Mouse (Mus musculus) erythroblast, embryonic 14.5 days (primary cell): Measurements from ENCODE around the gene Trmt112. TPM values are rescaled to one million over a fixed set of nuclear protein-coding genes. Genes with fewer than 3 reads are reported as not detected.
"Not testable (repeated sequence)": the region's sequence is repeated elsewhere in the genome, so short reads cannot be mapped to it uniquely, and the experiment has no call there.

Experiments
- H3K27me3 ChIP-seq: 2 replicates; pipeline ENCODE4 v1.6.1; 2012; ENCODE audit warnings: inconsistent platforms; ENCODE audit not compliant: control insufficient read depth
- H3K36me3 ChIP-seq: 2 replicates; pipeline ENCODE4 v1.6.1; 2012; ENCODE audit warnings: mild to moderate bottlenecking, inconsistent platforms; ENCODE audit not compliant: control insufficient read depth
- H3K4me1 ChIP-seq: 2 replicates; pipeline ENCODE4 v1.6.1; 2012; ENCODE audit warnings: inconsistent platforms; ENCODE audit not compliant: control insufficient read depth
- H3K4me3 ChIP-seq: replicated peaks from 2 replicates; pipeline ENCODE3; 2012; ENCODE audit warnings: moderate library complexity, mild to moderate bottlenecking, inconsistent platforms
- H3K9me3 ChIP-seq: 2 replicates; pipeline ENCODE4 v1.6.1; 2012; ENCODE audit warnings: low read length, inconsistent platforms, mixed read lengths; ENCODE audit not compliant: control insufficient read depth
- GATA1 ChIP-seq: IDR thresholded peaks from 2 replicates; pipeline ENCODE4 v1.6.1; 2012; ENCODE audit warnings: low read length, inconsistent platforms, mixed read lengths
- TAL1 ChIP-seq: IDR thresholded peaks from 3 replicates; pipeline ENCODE4 v1.6.1; 2012; ENCODE audit warnings: low read length, inconsistent platforms, mixed read lengths
- polyA plus RNA-seq: library from polyadenylated mRNA; stranded (reverse); fragments of >175 nt; gene quantifications from 2 replicates; pipeline ENCODE4 v1.2.3, GENCODE M21; 2012

The Trmt112 gene
- polyA plus RNA-seq, 1 experiment, result 8.3 TPM

DNA sequence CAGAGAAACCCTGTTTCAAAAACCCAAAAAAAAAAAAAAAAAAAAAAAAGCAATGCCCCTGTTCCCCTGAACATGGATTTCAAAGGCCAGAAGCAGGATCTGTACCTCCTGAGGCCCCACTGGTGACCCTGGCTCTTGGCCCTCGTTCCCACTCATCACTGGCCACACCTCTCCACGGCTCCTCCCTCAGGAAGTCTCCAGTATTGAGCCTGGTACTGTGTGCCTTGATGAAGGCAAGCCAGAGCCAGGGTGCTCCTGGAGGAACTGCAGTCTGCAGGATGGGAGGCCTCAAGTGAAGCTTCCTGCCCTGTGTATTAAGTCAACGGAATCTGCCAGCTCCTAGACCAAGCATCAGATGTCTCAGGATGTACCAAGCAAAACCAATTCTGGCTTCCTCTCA, 3.3 kb upstream of the Trmt112 start:
- Histone ChIP-seq H3K4me1 (peaks cover 32% of the 10 kb centered on the region), H3K27me3 (no peaks in the 10 kb centered on the region), H3K4me3 (no peak overlapping the region), H3K36me3 (peaks cover 30% of the 10 kb centered on the region), H3K9me3 (peaks cover 1% of the 10 kb centered on the region; the same call in 1 of the 2 replicates)
- TF ChIP-seq TAL1 (no peak), GATA1 (no peak)

GRCm38 (mm10) chr19:6907094-6907493, 2.4 kb upstream of the Trmt112 start:
- H3K9me3 ChIP-seq, result no peaks in the 10 kb centered on the region
- H3K4me3 ChIP-seq, result no peak overlapping the region
- no peak for TF ChIP-seq TAL1
- no peak for TF ChIP-seq GATA1
- peaks cover 39% of the 10 kb centered on the region for H3K4me1 ChIP-seq
- H3K36me3 ChIP-seq, result peaks cover 39% of the 10 kb centered on the region
- H3K27me3 ChIP-seq, result no peaks in the 10 kb centered on the region

GRCm38 (mm10) chr19:6907811-6908540, 1.5 kb upstream of the Trmt112 start:
- H3K4me3 ChIP-seq, result peak overlapping the region; percentile 68
- no peaks in the 10 kb centered on the region for H3K9me3 ChIP-seq
- peaks cover 39% of the 10 kb centered on the region for H3K4me1 ChIP-seq
- TF ChIP-seq TAL1, result no peak
- no peaks in the 10 kb centered on the region for H3K27me3 ChIP-seq
- H3K36me3 ChIP-seq, result peaks cover 48% of the 10 kb centered on the region

- H3K4me1 ChIP-seq, result peaks cover 42% of the 10 kb centered on the region
- peak overlapping the region; percentile 68 for H3K4me3 ChIP-seq
- no peaks in the 10 kb centered on the region for H3K9me3 ChIP-seq
- peaks cover 57% of the 10 kb centered on the region for H3K36me3 ChIP-seq
- H3K27me3 ChIP-seq, result no peaks in the 10 kb centered on the region
- TF ChIP-seq TAL1, result no peak
- TF ChIP-seq GATA1, result no peak
Observed at GRCm38 (mm10) chr19:6909021-6909420, 477 bp upstream of the Trmt112 start.

DNA sequence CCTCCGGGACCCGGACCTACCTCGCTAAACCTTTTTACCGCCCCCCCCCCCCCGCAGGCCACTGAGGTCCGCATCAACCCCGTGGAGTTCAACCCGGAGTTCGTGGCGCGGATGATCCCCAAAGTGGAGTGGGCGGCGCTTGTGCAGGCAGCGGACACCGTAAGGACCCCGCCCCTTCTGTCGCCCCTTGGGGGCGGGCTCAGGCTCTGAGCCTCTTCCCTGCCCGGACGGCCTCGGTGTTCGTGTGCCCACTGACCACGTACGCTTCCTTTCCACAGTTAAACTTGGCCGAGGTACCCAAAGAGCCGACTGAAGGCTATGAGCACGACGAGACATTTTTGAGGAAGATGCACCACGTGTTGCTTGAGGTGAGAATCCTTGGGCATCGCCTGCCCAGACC, 808 bp downstream of the Trmt112 start:
- not testable (repeated sequence) for H3K27me3 ChIP-seq, H3K9me3 ChIP-seq
- Histone ChIP-seq H3K36me3 (peaks cover 55% of the 10 kb centered on the region), H3K4me1 (peaks cover 51% of the 10 kb centered on the region), H3K4me3 (peak overlapping the region; percentile 68)

DNA sequence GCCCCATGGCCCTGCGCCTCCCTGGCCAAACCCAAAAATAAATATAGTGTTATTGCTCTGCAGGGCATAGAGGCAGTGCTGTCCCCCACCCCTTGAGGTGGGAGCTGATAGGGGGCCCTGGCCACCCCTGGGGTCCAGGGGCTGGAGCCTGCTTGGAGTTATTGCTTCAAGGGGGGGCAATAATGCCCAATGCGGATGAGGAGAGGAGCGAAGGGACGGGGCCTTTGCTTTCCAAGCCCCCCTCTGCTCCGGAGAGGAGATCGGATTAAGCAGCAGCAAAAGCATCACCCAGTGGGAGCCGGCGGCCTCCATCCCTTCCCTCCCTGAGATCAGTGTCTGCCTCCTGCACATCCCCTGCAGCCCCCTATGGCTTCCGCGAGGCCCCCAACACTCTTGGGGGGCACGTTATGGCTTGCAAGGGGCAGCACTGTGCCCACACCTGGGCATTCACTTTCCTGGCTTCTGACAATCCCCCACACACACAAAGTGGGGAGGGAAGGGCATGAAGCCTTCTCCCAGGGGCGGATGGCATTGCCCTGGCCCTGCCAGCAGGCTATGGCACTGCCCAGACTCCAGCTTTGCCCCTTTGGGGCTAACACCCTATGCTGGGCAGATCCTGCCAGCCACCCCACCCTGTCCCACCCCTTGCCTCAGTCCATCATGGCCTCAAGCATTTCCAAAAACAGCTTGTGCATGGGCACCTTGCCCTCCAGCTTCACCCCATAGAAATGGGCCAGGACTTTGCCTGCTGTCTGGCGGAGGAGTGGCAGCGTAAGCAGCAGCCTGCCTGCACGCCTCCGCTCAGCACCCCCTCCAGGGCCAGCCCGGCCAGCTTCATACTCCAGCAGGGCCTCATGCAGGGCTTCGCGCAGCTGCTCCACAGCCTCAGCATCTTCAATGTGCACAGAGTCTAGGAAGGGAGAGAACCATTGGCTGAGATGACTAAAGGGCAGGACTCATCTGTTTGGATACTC, 1.9 kb downstream of the Trmt112 start:
- peak overlapping the region; percentile 23 for H3K4me3 ChIP-seq
- peaks cover 47% of the 10 kb centered on the region for H3K36me3 ChIP-seq
- H3K27me3 ChIP-seq, result no peaks in the 10 kb centered on the region
- TF ChIP-seq GATA1, result no peak
- TF ChIP-seq TAL1, result no peak
- H3K4me1 ChIP-seq, result peaks cover 62% of the 10 kb centered on the region
- H3K9me3 ChIP-seq, result no peaks in the 10 kb centered on the region

DNA sequence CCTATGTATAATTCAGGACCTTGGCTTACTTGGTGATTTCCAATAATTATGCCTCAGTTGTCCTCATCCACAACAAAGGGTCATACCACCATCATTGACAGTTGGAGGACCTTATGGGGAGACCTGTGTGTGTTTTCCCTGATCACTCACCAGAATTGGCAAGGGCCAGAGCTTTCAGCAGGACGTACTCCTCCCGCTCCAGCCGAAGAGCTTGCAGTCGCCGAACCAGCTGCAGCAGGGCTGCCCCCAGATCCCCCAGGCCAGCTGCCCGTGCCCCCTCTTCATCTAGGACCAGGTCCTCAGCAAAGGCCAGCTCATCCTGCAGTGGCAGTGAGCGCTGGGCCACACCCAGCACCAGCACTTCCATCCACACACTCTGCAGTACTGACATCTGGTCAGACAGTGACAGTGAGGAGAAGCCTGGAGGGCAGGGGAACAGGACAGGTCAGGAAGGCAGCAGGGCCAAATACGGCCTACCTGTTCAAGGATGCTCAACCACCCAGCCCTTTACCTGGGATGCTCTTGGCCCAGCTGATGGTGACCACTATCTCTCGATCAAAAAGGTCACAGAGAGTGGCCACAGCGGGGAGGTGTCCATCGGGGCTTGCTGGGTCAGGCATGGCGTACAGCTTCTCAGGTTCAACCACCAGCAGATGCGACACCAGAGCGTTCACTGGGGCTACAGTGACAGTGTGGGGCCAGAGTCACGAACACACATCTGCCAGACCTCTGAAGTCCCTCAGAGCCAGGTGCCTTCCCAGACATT, 2.9 kb downstream of the Trmt112 start:
- H3K27me3 ChIP-seq, result no peaks in the 10 kb centered on the region
- peaks cover 62% of the 10 kb centered on the region for H3K4me1 ChIP-seq
- TF ChIP-seq GATA1 (no peak), TAL1 (no peak)
- H3K4me3 ChIP-seq, result no peak overlapping the region
- no peaks in the 10 kb centered on the region for H3K9me3 ChIP-seq
- peaks cover 39% of the 10 kb centered on the region for H3K36me3 ChIP-seq

GRCm38 (mm10) chr19:6913036-6913435, 3.5 kb downstream of the Trmt112 start:
- no peaks in the 10 kb centered on the region for H3K27me3 ChIP-seq
- H3K4me3 ChIP-seq, result no peak overlapping the region
- H3K4me1 ChIP-seq, result peaks cover 57% of the 10 kb centered on the region
- peaks cover 37% of the 10 kb centered on the region for H3K36me3 ChIP-seq
- no peak for TF ChIP-seq TAL1
- no peak for TF ChIP-seq GATA1
- no peaks in the 10 kb centered on the region for H3K9me3 ChIP-seq

DNA sequence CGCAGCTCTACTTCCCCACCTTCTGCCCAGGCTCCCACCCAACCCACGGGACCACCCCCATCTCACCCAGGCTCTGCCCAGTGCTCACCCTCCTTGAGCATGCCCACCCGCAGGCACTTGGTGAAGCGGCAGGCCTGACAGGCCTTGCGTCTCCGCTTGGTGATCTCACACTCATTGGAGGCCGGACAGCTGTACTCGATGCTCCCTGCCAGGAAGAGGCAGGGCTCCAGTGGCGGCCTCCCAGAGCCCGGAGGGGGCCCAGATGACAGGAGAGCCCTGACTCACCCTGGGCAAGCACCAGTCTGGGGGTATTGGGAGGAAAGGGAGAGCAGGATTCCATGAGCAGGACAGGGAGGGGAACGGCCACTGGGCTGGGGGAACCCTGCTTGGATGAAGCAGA, 4.5 kb downstream of the Trmt112 start:
- H3K27me3 ChIP-seq, result no peaks in the 10 kb centered on the region
- H3K36me3 ChIP-seq, result peaks cover 37% of the 10 kb centered on the region
- no peak overlapping the region for H3K4me3 ChIP-seq
- peaks cover 47% of the 10 kb centered on the region for H3K4me1 ChIP-seq
- TF ChIP-seq TAL1 (no peak), GATA1 (no peak)
- no peaks in the 10 kb centered on the region for H3K9me3 ChIP-seq
